Mouse (Mus musculus) frontal cortex, postnatal 14 days (tissue): ENCODE data around the gene Zmynd10.
A peak's percentile ranks its signal among the peaks of the same experiment; 100 is the strongest.

Experiments
- DNase-seq, 2 experiments: peaks; one replicate each; pipeline ENCODE4 v3.0.0; 2022; ENCODE audit warnings: low spot score in 2 of 2

Zmynd10 gene

DNA sequence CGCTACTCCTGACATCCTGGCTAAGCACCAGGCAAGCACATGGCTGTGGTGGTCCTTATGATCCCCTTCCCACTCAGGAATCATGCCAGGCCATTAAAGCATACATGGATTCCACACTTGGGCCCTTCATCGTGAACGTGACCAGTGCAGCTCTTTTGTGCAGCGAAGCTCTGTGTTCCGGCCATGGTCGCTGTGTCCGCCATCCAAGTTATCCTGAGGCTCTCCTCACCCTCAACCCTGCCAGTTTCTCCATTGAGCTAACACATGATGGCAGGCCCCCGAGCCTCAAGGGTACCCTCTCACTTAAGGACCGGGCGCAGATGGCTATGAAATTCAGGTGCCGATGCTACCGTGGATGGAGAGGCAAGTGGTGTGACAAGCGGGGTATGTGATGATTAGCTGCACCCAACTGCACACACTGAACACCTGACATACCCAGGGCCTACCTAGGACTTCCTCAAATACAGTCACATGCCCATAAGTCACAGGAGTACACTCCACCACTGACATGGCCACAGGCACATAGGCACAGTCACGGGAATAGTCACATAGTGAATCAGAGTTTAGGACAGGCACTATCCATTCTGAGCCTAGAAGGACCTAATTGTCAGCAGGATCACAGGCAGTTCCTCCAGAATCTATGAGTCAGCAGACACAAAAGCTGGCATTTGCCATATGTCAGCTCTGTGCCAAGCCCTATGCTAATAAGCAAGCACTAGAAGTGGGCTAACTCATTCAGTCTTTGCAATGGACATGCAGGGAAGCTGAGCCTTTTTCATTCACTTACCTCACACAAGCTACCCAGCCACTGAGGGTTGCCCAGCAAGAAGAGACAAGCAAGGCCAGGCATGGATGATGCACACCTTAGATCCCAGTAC is 32.2 kb downstream of the Zmynd10 start:
- no peak for DNase-seq

DNA sequence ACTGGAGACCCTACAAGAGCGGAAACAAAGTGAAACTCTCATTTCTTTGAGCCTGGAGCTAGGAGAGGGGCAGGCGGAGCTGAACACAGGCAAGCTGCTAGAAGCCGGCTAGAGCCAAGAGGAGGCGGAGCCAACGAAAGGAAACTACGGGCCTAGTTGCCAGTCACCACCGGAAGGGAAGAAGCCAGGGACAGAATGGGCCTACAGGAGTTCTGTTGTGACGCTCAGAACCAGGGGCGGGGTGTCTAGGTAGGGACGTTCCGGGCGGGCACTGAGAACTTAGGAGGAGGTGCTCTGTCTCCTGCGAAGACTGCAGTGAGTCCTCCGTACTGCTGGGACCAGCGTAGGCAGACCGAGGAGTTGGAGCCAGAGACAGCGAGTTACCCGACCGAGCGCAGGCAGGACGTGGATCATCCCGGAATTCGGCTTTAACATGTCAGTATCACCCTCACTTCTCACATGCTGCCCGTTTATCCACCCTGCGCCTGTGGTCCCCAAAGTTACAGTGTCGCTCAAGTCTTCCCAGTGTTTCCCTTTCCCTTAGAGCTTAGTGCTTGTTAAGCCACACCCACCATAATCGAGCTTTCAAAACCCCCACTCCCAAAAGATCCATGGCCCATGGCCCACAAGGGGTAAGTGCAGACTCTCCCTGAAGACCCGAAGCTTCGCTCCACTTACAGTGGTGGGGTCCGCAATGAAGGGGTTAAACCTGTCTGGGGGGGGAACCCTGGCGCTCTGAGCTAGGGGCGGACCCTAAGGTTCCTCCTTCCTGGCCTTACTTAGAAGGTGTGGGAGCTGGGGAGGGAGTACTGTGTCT is 33.6 kb downstream of the Zmynd10 start, which contains the start of gene Hyal3:
Gene Hyal3 (plus strand): TSS at position 318 of the 817 bp plus-strand sequence.
- peak; percentile 82 to 83 for DNase-seq

DNA sequence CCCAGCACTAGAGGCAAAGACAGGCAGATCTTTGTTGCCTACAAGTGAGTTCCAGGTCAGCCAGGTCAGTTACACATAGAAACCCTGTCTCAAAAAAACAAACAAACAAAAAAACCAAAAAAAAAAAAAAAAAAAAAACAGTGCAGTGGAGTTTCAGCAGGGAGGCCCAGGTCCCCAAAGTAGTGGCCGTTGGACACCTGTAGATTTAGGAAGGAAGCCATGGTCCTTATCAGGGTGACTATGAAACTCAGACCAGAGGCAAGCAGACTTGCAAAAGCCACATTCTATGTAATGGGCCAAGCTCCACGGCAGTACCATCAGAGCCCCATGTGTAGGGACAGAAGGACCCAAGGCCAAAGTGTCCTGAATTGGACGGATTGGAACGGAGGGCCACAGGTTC is 34.5 kb downstream of the Zmynd10 start:
- DNase-seq: no peak

DNA sequence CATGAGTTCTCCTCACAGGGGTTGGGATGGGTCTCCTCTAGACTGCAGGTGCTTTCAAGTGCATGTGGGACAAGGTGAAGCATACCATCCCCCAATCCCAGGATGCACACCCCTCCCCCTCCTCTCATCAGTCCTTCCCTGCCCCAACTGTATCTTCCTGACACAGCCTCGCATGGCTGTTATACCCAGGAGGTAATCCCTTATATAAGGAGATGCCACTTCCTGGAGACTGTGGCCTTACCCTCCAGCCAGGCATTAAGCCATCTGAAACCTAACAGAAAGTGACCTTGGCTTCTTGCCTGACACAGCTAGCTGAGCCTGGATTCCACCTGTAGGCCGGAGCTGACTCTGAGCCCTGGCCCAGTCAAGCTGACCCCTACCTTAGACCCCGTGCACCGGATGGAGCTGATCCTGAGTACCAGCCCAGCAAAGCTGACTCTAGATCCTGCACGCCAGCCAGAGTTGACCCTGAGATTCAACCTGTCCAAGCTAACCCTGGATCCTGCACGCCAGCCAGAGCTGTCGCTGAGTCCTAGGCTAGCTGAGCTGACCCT is 35.5 kb downstream of the Zmynd10 start:
- no peak for DNase-seq

DNA sequence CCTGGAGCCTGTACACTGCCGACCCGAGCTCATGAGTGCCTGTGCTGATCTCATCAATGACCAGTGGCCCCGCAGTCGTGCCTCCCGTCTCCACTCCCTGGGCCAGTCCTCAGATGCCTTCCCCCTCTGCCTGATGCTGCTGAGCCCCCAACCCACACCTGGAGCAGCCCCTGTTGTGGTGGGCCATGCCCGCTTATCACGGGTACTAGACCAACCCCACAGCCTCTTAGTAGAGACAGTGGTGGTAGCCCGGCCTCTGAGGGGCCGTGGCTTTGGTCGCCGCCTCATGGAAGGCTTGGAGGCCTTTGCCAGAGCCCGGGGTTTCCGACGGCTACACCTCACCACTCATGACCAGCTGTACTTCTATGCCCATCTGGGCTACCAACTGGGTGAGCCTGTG is 36.1 kb downstream of the Zmynd10 start:
- no peak for DNase-seq

DNA sequence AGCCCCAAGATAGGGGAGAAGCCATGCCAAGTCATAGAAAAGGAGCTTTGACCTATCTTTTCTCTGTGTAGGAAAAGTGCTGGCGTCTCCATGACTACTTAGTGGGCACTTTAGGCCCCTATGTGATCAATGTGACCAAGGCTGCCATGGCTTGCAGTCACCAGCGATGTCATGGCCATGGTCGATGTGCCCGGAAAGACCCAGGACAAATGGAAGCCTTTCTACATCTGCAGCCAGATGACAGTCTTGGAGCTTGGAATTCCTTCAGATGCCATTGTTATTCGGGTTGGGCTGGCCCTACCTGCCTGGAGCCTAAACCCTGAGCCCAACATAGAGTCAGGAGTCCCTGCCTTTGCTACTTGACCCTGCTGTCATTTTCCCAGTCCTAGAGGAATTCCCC is 39.4 kb downstream of the Zmynd10 start:
- DNase-seq: no peak

DNA sequence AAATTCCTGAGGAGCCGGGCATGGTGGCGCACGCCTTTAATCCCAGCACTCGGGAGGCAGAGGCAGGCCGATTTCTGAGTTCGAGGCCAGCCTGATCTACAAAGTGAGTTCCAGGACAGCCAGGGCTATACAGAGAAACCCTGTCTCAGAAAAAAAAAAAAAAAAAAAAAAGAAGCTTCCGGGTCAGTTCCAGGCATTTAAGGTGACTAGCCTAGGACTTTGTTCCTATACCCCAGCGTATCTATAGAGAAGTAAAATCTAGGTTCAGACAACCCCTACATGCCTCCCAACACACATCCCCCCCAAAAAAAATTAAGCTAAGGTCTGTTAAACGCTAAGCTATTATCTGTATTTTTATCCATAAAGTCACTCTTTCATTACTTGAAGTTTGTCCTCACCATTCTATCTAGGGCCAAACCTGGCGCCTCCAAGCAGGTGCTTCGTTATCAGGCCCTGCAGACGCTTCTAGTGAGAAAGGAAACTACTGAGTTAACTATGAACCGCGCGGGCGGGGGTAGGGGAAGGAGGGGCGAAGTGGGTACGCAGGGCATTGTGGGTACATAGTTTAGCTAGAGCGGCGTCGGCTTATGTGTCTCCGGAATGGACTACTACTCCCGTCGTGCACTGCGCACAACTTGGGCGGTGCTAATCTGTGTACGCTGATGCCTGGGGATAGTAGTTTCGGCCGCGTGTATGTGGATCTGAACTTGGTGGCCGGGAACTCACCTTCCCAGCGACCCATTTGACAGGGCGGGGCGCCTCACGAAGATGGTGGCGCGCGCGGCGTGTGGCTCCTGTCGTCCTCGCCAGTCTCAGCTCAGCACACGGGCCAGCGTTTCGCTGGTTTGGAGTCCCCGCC is 40.1 kb downstream of the Zmynd10 start, which contains the start of gene Ifrd2:
Gene Ifrd2 (plus strand): TSS at position 669 of the 859 bp plus-strand sequence.
- DNase-seq: peak; percentile 93 to 98

DNA sequence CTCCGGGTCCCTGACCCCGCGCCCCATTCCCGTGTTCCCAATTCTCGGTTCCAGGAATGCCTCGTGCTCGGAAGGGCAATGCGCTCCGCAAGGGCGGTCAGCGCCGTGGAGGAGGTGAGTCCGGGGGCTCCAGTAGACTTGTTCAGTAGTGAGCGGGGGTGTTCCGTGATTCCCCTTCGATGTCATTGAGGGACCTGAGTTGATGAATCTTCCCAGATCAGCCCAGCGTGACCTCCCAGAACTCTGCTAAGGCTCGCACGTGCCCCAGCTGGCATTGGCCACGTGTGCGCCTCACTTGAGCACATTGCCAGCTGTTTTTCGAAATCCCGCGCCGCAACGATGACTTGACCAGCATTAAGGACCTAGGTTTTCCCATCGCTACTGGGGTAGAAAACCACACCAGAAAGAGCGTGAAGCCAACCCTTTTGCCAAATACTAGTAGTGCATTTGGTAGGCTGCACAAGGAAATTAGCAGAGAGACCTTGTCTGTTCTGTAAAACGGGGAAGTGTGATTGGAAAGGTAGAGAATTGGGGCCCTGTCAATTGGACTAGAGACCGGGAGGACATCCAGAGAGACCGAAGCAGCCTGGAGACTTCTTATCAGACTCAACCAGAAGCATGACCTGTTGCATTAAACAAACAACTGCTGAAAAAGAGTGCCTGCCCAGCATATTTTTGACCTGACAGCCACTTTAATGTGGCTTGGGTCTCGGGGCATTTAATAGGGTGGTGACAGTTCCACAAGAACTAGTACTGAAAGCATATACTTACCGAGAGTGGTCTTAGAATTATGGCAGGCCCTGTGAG is 40.9 kb downstream of the Zmynd10 start:
- no peak for DNase-seq

DNA sequence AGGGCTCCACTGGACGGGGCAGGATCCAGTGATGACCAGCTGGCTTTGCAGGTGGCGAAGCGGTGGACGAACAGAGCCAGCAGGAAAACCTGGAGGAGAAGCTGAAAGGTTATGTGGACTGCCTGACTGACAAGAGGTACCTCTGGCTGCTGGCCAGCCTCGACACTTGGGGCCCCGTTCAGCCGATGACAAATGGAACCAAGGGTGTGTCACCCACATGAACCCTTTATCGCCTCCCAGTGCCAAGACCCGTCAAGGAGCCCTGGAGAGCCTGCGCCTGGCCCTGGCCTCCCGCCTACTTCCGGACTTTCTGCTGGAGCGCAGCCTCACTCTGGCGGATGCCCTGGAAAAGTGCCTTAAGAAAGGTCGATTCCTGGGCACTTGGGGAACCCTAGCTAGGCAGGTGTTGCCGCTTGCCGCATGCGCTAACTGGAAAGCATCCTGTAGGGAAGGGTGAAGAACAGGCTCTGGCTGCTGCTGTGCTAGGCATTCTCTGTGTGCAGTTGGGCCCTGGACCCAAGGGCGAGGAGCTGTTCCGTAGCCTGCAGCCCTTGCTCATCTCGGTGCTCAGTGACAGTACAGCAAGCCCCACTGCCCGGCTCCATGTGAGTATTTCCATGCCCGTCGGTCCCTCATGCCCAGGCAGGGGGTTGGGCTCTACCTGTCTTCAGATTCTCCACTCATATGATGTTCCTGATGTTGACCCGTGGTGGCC is 43.1 kb downstream of the Zmynd10 start:
- DNase-seq: no peak

DNA sequence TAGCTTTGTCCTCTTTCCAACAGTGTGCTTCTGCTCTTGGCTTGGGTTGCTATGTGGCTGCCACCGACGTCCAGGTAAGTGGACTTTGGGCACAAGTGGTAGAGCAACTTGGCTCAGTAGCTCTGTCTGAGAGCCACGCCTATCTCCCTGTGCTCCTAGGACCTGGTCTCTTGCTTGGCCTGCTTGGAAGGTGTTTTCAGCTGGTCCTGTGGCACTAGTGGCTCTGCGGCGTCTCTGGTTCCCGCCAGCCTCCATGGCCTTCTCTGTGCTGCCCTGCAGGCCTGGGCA is 43.6 kb downstream of the Zmynd10 start:
- DNase-seq: no peak

DNA sequence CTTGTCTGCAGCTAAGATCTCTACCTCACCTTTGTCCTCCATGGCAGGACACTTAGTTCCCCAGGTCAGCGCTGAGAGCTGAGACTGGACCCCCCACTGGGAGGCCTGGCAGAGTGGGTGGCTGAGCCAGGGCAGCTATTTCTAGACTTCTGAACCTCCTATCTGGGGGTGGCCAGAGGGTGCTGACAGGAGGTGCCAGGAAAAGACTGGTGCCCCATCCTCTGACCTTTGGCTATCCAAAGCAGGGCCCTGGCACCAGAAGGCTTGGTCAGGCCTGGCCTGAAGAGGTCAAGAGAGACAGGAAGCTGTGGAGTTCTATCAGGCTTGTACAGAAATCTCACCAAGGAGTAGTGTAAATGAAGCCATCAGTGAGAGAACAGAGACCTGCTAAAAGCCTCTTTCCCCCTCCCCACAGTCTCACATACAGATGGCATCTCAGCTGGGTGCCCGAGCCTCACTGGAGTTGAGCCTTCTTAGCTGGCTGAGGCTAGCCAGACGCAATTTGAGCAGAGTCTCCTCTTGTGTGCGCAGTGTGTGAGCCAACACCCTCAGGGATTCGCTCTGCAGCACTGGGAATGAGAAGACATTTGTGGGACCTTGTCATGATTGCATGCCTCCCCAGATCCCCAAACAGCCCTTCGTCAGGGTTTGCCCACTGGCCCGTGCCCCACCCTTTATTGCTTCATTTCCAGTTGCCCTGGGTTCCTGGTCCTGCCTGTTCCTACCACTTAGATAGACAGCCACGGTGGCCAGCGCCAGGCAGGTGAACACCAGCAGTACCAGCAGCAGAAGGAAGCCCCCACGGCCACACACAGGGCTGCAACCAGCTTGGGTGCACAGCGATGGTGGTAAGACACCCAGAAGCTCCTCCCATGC is 46.2 kb downstream of the Zmynd10 start:
- DNase-seq: no peak

DNA sequence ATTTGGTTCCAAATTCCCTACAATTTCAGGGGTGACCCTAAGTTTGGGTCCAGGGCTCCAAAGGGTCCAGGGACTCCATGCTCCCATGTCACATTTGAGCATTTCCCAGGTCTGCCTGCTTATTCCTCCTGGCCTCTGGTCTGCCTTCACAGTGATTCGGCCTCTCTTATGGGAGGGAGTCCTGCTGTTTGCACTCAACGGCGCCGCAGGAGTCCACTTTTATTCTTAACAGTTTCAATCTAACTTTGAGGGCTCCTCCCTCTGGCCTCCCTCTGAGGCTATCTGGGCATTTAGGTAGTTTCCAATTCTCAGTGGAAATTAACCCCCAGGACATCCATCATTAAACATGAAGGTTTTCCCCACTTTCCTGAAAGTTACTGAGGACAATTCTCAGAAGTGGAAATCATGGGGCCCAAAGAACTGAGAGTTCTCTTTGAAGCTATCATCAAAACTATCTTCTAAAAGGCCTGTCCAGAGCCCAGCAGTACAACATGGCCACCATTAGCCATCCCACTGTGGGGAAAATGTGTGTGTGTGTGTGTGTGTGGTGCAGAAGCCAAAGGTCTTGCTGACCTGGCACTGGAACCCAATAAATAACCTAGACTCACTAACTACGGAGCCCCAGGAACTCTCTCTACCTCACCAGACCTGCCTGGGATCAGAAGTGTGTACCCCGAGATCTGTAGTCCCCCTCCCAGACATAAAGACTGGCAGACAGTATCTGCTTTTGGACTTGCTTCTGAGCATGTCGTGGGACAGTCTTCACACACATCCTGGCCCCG is 47.4 kb downstream of the Zmynd10 start:
- DNase-seq: no peak

DNA sequence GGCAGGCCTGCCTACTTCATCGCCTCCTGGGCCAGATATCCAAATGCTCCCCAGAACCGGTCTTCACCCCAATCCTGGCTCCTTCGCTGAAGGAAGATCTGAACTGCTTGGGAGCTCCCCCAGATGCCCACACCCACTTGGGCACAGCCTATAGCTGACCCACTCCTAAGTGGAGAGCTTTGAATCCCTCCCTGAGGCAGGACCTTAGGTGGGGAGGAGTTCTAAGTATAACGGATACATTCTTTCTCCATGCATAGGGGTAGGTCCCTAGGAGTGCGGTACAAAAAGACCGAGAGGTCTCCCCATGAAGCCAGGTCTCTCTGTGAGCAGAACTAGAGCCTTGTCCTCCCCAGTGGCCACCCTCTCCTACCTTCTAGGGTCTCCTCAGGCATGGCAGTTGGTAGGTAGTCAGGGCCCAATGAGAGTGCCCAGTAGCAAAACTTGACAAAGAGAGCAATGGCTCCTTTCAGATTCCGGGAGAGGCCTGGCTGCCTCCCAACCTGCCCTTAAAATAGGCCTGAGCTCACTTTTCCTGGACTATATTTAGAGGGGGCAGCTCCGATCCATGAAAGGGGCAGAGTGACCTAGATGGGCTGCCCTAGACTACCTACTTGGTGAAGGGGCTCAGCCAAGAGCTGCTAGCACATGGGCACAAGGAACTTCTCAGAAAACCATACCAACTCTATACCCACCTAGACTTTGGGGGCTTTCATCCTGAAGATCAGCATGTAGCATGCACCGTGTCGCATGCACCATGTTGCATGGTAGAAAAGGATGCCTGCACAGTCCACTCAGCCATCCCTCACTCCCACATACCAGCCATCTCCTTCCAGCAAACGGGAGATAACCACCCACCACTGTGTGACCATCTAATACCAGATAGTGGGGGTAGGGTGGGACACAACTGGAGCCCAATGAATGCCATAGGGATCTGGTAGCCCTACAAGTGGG is 49.8 kb downstream of the Zmynd10 start:
- no peak for DNase-seq

DNA sequence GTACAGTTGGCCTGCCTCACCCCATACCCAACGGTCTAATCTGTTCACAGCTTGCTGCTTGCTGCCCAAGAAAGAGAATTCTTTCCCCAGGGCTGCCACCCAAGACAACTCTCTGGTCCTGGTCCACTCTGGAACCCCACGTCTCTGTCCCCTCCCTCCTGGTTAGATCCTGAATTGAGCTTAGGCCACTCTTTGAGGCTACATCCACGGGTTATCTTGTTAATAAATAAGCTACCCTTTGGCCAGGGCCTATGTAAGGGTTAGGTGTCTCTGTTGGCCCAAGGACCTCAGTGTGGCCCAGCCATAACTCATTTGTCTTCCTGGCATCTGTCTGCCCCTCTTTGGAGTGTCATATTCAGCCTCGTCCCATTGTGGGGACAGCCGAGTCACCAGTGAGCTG is 51.3 kb downstream of the Zmynd10 start:
- no peak for DNase-seq

DNA sequence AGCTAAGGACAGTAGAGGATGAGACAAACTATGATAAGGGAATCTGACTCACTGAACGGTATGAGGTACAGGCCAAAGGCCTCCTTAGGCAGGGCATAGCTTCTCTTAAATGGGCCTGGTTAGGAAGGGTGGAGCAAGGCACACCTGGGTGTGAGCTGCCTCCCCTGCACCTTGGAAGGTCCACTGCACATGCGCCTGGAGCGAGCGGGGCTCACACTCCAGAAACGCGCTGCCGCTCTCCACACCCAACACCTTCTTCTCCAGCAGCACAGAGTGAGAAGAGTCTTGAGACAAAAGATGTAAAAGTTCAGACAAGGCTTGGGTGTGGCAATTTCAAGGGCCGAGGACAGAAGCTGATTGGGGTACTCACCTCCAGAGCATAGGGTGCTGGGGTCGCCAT is 52.3 kb downstream of the Zmynd10 start:
- no peak for DNase-seq

DNA sequence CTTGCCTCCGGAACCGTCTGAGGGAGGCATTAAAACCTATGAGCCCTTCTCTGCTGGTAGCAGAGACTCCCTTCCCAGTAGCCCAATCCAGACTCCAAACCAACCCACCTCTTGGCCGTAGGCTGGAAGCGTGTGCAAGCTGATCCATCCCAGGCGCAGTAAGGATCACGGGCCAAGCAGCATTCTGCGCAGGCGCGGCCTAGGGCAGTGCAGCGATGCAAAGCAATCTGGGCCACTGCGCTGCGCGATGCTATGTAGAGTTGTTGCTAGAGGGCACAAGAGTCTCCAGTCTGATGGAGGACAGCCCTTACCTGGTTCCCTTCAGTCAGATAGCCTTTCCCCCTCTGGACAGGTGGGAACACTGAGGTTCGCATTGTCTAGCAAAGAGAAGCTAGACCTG is 52.7 kb downstream of the Zmynd10 start:
- no peak for DNase-seq

DNA sequence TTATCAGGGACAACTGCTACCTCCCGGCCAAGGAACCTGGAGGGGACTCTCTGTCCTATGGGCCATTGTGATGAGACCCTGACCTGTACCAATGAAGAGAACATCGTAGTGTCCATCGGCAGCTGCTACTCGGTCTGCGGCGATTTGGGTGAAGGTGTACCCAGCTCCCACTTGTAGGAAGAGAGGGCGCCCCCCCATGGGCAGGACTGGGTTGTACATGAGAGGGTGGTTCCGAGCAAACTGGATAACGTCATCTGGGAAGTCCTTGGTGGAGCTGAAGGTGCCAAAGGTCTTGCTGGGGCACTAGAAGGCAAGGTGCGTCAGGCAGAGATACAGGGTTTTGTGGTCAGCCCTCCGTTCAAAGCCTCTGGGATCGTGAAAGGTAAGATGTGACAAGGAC is 53.6 kb downstream of the Zmynd10 start:
- no peak for DNase-seq
